Mouse (Mus musculus): ENCODE measurements around the gene Tctn3.

The Tctn3 gene

DNA sequence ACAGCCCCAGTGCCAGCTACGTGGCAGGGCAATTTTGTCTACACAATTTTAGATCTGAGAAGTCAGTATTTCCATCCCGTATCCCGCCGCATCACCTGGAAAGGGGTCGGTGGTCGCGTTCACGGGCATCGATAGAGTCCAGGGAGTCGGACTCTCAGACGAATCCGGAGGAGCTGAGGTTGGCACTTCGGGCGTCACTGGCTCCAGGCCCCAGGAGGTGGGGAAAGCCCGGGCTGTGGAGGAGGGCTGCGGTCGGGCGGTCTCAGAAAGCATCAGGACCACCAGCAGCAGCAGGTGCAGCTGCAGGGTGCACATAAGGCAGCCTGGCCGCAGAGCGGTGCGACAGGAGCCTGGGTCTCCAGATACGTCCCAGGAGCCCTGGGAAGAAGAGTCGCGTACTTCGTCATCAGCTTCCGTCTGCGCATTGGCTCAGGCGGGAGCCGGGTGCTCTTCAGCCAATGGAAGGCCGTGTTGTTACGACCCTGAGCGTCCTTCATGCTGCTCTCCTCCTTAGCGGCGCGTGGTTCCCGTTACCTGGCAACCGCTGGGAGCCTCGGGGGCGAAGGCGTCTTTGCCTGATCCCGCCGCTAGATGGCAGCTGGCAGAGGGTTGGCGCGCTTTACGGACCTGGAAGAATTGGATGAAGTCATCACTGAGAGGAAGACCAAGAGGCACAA is at the start of gene Tctn3, which contains the start of gene Entpd1:
Gene Tctn3, minus strand, starts transcription at position 404 of the 677 bp plus-strand sequence.
Gene Entpd1, plus strand, starts transcription at position 537 of the 677 bp plus-strand sequence.
- in situ Hi-C loops (cut with MboI; ENCODE audit: low sequenced_read_pairs) = loop anchor here (5.0 kb wide), 1 partner anchor 110 kb away; no protein-coding TSS in a partner anchor

DNA sequence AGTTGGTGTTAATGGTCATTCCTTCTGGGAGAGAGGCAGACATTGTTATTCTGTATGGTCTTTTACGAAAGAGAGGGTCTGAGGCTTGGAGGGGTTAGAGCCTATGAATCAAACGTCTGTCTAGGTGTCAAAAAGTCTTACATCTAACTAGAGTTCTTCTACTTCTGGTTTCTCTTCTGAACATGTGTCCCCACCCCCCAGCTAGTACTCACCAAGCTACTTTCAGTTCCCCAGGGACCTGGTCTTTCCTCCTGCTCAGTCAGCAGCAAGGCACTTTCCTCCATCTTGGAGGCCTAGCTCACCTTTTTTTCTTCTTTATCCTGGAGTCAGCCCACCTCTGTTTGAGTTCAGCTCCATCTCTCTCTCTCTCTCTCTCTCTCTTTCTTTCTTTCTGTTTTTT is 49.1 kb upstream of the Tctn3 start:
- in situ Hi-C loops (cut with MboI; ENCODE audit: low sequenced_read_pairs) = no loop called here

DNA sequence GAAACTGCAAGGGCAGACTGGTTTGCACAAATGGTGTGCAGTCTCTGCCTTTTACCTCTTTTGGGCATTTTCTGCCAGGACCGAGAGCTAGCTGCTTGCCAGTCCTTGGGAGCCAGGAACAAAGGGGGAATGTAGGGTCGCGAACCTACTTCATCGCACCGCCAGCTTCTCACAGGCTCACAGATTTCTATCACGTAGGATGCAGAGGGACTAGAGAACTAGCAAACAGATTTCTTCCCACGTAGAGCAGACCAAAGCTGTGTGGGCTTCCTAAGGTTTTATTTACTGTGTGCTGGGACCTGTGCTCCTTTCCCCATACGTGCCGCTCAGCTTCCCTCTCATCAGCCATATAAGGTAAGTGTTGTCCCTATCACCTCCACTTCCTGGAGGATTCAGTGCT is 48.5 kb upstream of the Tctn3 start:
- in situ Hi-C loops (cut with MboI; ENCODE audit: low sequenced_read_pairs) = no loop called here

DNA sequence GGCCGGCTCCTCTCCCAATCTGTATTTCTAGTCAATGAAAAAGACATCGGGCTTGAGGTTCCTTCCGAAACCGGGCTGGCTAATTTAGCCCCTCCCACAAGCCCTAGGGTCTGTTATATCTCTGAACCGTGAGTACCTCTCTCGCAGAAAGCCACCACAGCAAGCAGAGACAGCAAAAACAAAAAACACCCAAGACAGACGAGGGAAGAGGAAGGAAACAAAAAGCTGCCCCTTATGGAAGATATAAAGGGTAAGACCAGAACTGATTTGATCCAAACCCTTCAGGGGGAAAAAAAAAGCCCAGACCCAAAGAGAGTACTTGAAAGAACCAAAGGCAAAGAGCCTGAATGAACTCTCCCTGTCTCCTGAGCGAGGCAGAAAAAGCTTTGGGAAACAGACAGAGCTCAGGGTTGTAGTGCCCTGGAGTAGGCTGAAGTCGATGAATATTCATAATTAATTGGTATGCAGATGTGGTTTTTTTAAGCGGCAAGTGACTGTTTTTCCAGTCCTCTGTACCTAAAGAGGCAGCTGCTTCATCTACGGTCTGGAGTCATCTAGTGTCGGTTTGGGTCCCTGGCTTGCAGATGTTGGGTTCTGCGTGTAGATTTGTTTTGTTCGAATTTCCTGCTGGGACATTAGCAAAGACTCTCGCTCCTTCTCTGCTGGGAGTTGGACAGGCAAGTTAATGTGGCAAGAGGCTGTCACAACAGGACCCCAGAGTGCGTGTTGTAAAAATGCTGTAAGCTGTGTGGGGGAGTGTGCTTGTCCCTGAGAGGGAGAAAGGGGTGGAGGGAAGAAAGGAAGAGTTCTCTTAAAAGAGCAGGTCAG is 47.8 kb upstream of the Tctn3 start:
- in situ Hi-C loops (cut with MboI; ENCODE audit: low sequenced_read_pairs) = no loop called here

DNA sequence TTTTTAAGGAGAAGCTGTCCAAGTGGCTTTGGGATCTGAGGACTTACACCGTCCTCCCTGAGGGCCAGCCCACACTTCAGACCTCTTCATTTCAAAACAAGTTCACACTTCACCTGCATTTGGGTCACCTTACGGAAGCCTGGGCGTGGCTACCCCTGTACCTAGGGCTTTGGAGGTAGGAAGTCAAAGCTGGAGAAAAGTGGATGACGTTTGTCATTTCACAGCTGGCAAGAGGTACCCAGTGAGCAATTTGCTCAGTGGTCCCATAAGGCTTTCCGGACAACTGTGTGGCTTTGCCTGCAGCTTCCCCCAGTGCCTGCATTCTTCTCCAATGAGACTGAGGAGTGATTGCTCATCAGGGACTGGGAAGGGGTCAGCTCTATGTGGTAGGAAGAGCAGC is 46.9 kb upstream of the Tctn3 start:
- in situ Hi-C loops (cut with MboI; ENCODE audit: low sequenced_read_pairs) = no loop called here

DNA sequence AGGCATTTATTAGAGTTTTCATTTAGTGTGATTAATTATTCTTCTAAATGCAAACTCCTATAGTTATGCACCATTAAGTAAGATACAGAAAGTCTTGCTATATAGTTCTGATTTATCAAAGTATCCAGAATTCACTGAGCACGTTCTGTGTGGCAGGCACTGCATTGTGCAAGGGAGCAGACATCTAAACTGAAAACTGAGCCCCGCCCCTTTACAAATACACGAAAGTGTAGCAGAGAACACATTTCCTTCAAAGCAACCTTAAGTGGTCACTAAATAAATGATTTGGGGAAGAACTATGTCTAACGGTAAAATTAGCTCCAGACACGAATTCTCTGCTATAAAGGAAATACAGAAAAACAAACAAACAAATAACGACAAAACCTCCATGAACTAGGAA is 46.2 kb upstream of the Tctn3 start:
- in situ Hi-C loops (cut with MboI; ENCODE audit: low sequenced_read_pairs) = no loop called here

DNA sequence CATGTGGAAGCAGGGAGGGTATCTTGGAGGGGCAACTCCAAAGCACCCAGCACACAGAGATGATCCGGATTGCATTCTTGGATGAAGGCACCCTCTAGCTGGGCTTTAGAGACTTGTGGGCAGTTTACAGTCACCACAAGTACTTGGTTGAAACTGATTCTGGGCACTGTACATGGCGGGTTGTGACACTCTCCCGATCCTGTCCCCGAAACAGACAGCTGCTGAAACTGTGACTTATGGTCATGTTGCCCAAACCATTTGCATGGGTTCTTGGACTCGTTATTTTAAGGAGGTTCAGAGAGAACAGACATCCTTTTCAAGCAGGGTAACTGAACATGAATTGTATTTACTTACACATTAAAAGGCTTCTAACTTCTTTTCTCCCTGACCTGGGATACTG is 44.2 kb upstream of the Tctn3 start:
- in situ Hi-C loops (cut with MboI; ENCODE audit: low sequenced_read_pairs) = no loop called here

DNA sequence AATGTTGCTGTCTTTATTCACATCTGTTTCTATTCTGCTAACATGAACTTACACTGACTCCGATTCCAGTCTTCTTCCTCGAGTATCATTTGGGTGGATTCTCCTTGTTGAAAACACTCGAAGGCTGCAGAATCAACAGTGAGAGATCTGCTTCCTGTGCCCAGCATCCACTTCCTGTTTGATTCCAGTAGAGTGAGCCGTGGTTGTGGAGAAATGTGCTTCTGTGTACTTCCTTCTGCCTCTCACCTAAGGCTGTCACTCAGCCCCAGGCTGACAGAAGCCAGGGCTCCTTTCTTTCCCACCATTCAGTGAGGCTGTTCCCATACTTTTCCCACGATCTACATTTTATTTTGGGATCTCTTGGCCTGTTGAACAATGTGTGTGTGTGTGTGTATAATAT is 38.1 kb upstream of the Tctn3 start:
- in situ Hi-C loops (cut with MboI; ENCODE audit: low sequenced_read_pairs) = no loop called here

DNA sequence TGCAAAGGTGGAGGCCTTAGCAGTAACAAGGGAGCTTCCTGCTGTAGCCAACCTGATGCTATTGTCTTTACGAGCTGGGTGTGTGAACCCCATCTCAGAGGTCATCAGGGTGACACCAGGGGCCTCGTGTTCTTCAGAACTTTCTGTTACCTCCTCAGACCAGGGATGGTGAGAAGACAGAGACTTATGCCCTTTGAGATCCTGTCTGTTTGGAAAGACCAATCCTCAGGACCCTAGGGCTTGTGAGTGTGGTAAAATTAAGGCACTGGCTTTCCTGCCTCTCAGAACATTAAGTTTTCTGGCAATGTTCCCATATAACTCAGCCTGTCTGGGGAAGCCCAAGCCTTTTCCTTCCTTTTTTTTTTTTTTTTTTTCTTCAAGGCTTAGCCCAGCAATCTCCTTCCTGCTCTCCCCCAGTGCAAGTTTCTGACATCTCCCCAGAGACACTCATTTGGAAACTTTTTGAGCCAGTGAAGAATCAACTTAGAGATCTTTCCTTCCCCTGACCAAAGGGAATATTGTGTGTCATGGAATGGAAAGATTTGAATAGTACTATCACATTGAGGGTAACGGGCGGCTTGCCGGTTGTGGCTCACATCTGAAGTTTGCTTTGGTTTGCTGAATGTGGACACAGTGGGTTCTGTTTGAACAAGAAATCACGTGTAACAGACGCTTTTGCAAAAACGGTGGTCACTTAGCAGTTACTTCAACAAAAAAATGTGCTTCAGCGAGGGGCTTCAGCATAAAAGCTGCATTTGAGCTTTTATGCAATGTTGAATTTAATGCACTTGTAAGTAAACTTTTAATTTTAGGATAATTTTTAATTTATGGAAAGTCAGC is 35.5 kb upstream of the Tctn3 start:
- in situ Hi-C loops (cut with MboI; ENCODE audit: low sequenced_read_pairs) = no loop called here

DNA sequence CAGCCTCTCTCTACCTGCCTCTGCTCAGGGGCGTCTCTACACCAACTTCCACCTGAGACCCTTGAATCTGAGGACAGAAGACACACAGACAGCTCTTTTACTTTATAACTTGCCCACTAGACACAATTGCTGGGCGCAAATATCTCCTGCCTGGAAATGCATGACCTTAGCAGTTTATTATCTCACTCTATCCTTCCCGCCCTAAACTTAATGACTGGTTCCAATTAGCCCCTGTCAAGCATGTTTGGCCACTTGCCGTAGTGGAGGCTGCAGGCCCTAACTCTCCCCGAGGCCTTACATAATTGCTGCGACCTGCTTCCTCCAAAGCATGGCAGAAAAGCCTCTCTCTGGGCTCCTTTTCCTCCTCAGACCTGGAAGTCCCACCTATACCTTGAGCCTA is 34.3 kb upstream of the Tctn3 start:
- in situ Hi-C loops (cut with MboI; ENCODE audit: low sequenced_read_pairs) = no loop called here

DNA sequence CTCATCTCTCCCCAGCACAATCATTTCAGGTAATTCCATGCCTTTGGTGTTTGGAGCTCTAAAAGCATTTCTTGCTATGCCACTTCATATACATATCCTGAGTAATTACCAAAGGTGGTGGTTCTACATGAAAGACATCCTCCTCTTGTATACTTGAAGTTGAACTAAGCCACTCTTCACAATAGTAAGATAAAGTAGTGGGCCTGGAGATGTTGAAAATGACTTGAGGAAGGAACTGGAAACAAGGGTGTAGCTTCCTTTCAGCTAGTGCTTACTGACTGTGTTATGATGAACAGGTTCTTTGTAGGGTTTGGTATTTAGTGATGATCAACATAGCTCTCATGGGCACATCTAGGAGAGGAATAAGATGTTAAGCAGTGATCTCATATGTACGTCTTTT is 31.8 kb upstream of the Tctn3 start:
- in situ Hi-C loops (cut with MboI; ENCODE audit: low sequenced_read_pairs) = no loop called here

DNA sequence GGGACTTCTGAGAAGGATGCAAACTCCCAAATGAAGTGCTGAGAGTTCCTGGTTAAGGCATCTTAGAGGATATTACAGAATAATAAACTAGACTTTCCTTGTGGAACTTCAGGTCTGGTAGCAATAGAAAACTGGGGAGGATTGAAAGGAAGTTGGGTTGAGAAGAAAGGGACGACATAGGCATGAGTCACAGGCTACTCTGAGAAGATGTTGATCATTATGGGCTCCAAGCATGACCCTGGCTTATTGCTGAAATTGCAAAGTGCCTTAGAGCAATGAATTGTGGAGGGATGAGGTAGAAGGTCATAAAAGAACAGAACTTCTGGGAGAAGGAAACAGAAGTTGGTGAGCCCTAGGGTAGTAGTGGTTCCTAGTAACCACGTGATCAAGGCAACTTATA is 28.8 kb upstream of the Tctn3 start:
- in situ Hi-C loops (cut with MboI; ENCODE audit: low sequenced_read_pairs) = no loop called here

DNA sequence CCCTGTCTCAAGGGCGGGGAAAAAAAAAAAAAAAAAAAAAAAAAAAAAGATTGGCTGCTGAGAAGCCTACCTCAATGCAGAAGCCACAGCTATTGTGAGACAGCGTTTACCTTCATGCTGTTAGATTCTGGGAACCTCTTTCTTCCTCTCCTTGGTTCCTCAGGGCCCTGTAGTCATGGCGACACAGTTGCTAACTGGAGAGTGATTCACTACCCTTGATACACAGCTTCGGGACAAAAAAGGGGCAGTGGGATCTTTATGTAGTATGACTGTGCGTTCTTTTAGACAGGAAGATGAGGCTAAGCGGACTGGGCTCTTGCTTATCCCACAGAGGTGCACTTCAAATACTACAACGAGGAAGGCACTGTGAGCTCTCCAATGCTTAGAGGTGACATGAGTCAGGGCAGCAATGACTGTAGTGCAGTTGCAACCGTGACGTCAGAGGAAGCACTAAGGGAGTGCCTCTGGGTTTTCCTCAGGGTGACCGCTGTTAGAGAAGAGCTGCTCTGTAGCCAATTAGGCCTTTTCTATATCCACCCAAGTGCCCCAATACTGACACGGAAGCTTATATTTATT is 27.8 kb upstream of the Tctn3 start:
- in situ Hi-C loops (cut with MboI; ENCODE audit: low sequenced_read_pairs) = no loop called here

DNA sequence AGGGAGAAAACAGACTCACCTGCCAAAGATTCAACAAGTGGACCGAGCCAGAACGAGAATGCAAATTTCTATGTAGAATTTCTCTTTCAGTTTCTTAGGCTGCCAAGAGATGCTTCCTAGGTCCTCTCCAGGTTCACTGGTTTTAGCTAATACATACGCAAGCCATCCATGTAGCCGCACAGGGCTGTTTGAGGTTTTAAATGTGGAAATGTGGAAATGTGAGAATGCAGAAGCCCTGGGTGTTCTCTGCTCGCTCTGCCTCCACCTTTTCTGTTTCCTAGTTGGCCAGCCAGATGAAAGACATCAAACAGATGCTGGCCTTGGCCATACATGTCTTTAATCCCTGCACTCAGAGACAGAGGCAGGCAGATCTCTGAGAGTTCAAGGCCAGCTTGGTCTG is 26.5 kb upstream of the Tctn3 start:
- in situ Hi-C loops (cut with MboI; ENCODE audit: low sequenced_read_pairs) = no loop called here

DNA sequence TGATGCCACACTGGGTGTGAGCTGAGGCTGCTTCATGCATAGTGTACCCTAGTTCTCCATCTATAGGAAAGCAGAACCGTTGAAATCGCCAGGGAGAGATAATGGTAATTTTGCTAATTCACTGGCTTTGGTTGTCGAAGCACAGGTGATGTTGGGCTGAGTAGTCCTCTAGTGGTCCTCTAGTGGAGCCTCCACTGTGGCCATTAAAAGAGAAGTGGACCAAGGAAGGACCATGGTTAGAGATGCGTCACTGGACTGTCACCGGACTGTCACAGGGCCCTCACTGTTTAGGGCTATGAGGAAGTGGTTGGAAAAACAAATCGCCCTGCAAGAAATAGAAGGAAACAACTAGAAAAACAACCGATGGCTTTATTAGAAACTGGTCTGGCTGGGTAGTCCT is 25.6 kb upstream of the Tctn3 start:
- in situ Hi-C loops (cut with MboI; ENCODE audit: low sequenced_read_pairs) = no loop called here

DNA sequence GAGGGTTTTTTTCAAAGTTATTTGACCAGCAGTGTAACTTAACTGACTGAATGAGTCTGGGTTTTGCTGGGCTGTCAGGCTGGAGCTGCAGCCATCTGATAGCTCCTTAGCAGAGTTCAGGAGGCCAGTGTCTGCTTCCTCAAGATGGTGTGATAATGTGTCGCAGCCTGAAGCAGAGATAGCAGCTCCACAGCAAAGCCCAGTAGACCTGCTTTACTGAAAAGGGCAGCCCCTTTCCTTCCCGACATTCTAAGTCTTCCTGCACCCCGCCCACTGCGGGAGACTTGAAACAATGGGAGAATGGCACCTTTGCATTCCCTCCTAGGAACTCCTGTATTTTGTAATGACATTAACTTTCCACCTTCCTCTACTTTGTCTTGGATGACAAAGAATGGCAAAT is 25.1 kb upstream of the Tctn3 start:
- in situ Hi-C loops (cut with MboI; ENCODE audit: low sequenced_read_pairs) = no loop called here

DNA sequence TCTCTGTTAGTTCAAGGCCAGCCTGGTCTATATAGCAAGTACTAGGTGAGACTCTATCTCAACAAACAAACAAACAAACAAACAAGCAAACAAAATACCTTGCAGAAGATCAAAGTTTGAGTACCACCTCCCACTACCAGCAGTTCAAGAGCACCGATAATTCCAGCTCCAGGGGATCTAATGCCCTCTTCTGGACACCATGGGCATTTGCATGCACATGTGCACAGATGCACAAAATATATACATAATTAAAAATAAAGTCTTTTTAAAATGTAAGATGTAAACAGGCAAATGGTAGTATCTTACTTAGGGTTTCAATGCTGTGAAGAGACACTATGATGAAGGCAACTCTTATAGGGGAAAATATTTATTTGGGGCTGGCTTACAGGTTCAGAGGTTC is 21.1 kb upstream of the Tctn3 start:
- in situ Hi-C loops (cut with MboI; ENCODE audit: low sequenced_read_pairs) = no loop called here

DNA sequence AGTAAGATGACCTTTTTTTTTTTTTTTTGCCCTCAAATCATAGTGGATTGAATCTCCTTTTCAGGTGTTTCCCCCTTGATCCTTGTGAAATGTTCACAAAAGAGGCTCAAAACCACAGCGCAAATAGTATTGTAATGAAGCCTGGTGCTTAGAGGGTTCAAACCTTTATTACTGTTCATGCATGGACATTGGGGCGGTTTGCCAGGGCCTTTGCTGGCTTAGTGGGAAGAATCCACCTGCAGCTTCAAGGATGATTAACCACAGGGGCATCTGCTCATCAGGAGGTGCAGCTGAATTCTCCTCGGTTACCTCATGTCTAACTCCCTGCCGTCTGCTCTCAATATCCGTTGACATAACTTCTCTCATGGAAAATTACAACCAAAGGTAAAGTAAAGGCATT is 20.6 kb upstream of the Tctn3 start:
- in situ Hi-C loops (cut with MboI; ENCODE audit: low sequenced_read_pairs) = no loop called here

DNA sequence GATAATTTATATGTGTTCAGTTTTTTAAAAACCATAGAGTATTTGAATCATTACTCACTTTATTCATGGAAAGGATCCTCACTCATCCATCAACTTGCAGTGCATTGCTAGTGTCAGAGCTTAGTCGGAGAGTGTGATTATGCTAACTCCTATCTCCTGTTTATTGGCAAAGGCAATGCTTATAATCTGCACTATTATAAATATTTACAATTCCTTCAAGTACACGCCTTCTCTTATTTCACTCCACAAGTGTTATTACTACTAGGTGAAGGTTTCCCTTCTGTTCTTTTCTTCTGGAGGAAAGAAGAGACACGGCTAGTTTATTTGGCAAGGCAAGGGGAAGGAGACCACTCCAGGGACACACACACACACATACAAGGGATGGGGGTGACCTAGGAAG is 20.2 kb upstream of the Tctn3 start:
- in situ Hi-C loops (cut with MboI; ENCODE audit: low sequenced_read_pairs) = no loop called here

DNA sequence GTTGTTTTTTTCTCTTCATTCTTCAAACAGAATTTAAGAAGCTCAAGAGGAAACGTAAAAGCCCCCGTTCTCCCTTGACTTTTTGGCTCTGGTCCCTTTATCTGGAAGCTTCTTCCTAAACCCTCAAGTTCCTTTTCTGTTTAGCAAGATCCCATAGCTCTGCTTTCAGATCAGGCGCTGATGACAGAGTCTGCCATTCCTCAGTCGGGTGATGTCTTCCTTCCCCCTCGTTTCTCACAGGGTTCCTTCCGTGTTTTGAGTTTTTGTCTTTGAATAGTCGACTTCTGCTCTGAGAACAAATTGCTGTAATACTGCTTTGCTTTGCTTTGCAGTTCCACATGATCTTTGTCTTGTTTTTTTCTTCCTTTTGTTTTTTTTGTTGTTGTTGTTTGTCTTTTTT is 18.6 kb upstream of the Tctn3 start:
- in situ Hi-C loops (cut with MboI; ENCODE audit: low sequenced_read_pairs) = no loop called here

DNA sequence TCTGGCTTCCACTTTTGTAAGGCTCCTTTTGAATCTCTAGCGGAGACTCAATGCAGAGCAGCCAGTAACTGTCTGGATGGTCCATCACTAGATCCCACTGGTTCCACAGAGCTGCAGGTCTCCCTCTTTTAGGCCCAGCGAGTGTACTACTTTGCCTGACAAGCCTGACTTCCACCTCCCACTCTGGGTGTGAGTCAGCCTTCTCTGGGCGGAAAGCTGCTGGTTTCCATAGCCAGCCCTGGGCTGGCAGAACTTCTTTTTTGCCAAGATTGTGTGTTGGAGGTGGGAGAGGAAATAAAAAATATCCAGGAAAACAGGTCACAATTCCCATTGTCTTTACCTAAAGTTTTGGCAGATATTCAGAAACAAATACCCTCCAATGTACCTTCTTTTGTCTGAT is 18.1 kb upstream of the Tctn3 start:
- in situ Hi-C loops (cut with MboI; ENCODE audit: low sequenced_read_pairs) = no loop called here

Data from CH12F3 (cell line).